Mouse (Mus musculus) CH12.LX (cell line): ENCODE data around the gene Cfap45.

Experiments used
- ELF1 ChIP-seq: IDR thresholded peaks from 2 replicates; pipeline ENCODE4 v1.6.1; 2014; ENCODE audit warnings: low read depth, mild to moderate bottlenecking, inconsistent platforms, low read length, improper control_type of control experiment
- SIN3A ChIP-seq: IDR thresholded peaks from 2 replicates; pipeline ENCODE4 v1.6.1; 2012; ENCODE audit warnings: low read length, improper control_type of control experiment, inconsistent platforms
- TBP ChIP-seq: conservative IDR thresholded peaks from 2 replicates; pipeline ENCODE4 v1.6.1; 2011; ENCODE audit warnings: low read depth, low read length, improper control_type of control experiment

- no peak for TF ChIP-seq ELF1
- no peak for TF ChIP-seq TBP
- no peak for TF ChIP-seq SIN3A
These were observed 34.0 kb upstream of the Cfap45 start for GRCm38 (mm10) chr1:172486651-172487050.
